Mouse (Mus musculus) kidney, embryonic 15.5 days (tissue): ENCODE results near the gene Thoc7. TPM values are rescaled to one million over a fixed set of nuclear protein-coding genes. Genes with fewer than 3 reads are reported as not detected.

ENCODE experiments used
- ATAC-seq: fragments of 200-750 bp; cut with Nextera tagmentation; replicated peaks from 2 replicates; pipeline ENCODE4 v1.8.0; 2017; ENCODE audit warnings: moderate TSS enrichment; ENCODE audit not compliant: low FRiP score
- H3K27ac ChIP-seq: fragments of 300-500 bp; sonication (generic); 2 replicates; pipeline ENCODE4 v1.5.1; 2015; ENCODE audit warnings: mild to moderate bottlenecking, inconsistent platforms
- H3K27me3 ChIP-seq: fragments of 300-500 bp; sonication (generic); 2 replicates; pipeline ENCODE4 v1.6.1; 2015; ENCODE audit warnings: inconsistent platforms
- H3K36me3 ChIP-seq: fragments of 300-500 bp; sonication (generic); 2 replicates; pipeline ENCODE4 v1.6.1; 2015; ENCODE audit warnings: inconsistent platforms
- H3K4me1 ChIP-seq: fragments of 300-500 bp; sonication (generic); 2 replicates; pipeline ENCODE4 v1.6.1; 2015; ENCODE audit warnings: inconsistent platforms
- H3K4me2 ChIP-seq: fragments of 300-500 bp; sonication (generic); 2 replicates; pipeline ENCODE4 v1.6.1; 2015; ENCODE audit warnings: moderate library complexity, mild to moderate bottlenecking, inconsistent platforms
- H3K4me3 ChIP-seq: fragments of 300-500 bp; sonication (generic); replicated peaks from 2 replicates; pipeline ENCODE4 v1.5.1; 2015; ENCODE audit warnings: mild to moderate bottlenecking, inconsistent platforms
- H3K9ac ChIP-seq: fragments of 300-500 bp; sonication (generic); 2 replicates; pipeline ENCODE4 v1.6.1; 2015; ENCODE audit warnings: mild to moderate bottlenecking, inconsistent platforms
- H3K9me3 ChIP-seq: fragments of 300-500 bp; sonication (generic); replicated peaks from 2 replicates; pipeline ENCODE4 v1.6.1; 2016; ENCODE audit warnings: inconsistent platforms
- WGBS: fragments of 180-500 bp; shearing (Covaris S2); methylation state at CpG from one replicate; pipeline ENCODE4 v1.1.7; 2015; ENCODE audit warnings: mixed read lengths; 5-methylcytosine and 5-hydroxymethylcytosine counted together
- polyA plus RNA-seq: library from polyadenylated mRNA; unstranded; fragments of >200 nt; fragmentation: Nextera tagmentation; extraction: Ambion mirVana; gene quantifications from 2 replicates; pipeline ENCODE4 v1.2.1, GENCODE M21; 2015

Thoc7 gene
- polyA plus RNA-seq: 174 and 190 TPM in 2 replicates

GRCm38 (mm10) chr14:13961401-13962112, at the start of gene Thoc7, which contains the start of gene Atxn7:
Gene Thoc7, minus strand, starts transcription at chr14:13961852.
Gene Atxn7, plus strand, starts transcription at chr14:13961440.
- peak; percentile 72 for ATAC-seq
- Histone ChIP-seq H3K4me3 (peak within 1 kb of the TSS; percentile 90), H3K9me3 (no peaks in the 10 kb centered on the region), H3K27me3 (no peaks in the 10 kb centered on the region), H3K4me1 (peaks cover 14% of the 10 kb centered on the region), H3K9ac (peak within 1 kb of the TSS; percentile 95), H3K4me2 (peak within 1 kb of the TSS; percentile 67), H3K36me3 (no peaks in the 10 kb centered on the region), H3K27ac (peak within 1 kb of the TSS; percentile 89)
- 4% methylated on average over 48 of the region's 56 CpGs for whole genome bisulfite sequencing

GRCm38 (mm10) chr14:14009712-14010111, 48.1 kb upstream of the Thoc7 start:
- H3K27ac ChIP-seq: no peak overlapping the region
- no peak overlapping the region for H3K9ac ChIP-seq
- H3K27me3 ChIP-seq: no peaks in the 10 kb centered on the region
- no peak overlapping the region for H3K4me2 ChIP-seq
- no peak for ATAC-seq
- peaks cover 14% of the 10 kb centered on the region for H3K4me1 ChIP-seq
- no peaks in the 10 kb centered on the region for H3K9me3 ChIP-seq
- H3K36me3 ChIP-seq: no peaks in the 10 kb centered on the region
- no peak overlapping the region for H3K4me3 ChIP-seq
- 81% methylated on average over 6 of the region's 6 CpGs for WGBS

- Histone ChIP-seq H3K4me1 (no peaks in the 10 kb centered on the region), H3K27ac (no peak overlapping the region), H3K4me2 (no peak overlapping the region), H3K9ac (no peak overlapping the region), H3K9me3 (no peaks in the 10 kb centered on the region), H3K4me3 (no peak overlapping the region), H3K27me3 (no peaks in the 10 kb centered on the region), H3K36me3 (peaks cover 3% of the 10 kb centered on the region; the same call in 1 of the 2 replicates)
- WGBS: 93% methylated on average over 7 of the region's 7 CpGs
- no peak for ATAC-seq
These were observed 41.1 kb upstream of the Thoc7 start for GRCm38 (mm10) chr14:14002771-14003170.

- no peaks in the 10 kb centered on the region for H3K27me3 ChIP-seq
- no peak overlapping the region for H3K4me2 ChIP-seq
- H3K9me3 ChIP-seq: no peaks in the 10 kb centered on the region
- no peak; the same call in 1 of the 2 replicates for ATAC-seq
- no peak overlapping the region for H3K9ac ChIP-seq
- H3K4me1 ChIP-seq: no peaks in the 10 kb centered on the region
- 49% methylated on average over 9 of the region's 9 CpGs for WGBS
- no peaks in the 10 kb centered on the region for H3K36me3 ChIP-seq
- H3K4me3 ChIP-seq: no peak overlapping the region
- no peak overlapping the region for H3K27ac ChIP-seq
These were observed 33.8 kb upstream of the Thoc7 start for GRCm38 (mm10) chr14:13995206-13996097.

GRCm38 (mm10) chr14:13990741-13991140, 29.1 kb upstream of the Thoc7 start:
- Histone ChIP-seq H3K9ac (no peak overlapping the region), H3K9me3 (no peaks in the 10 kb centered on the region), H3K27ac (no peak overlapping the region), H3K4me1 (no peaks in the 10 kb centered on the region), H3K4me2 (no peak overlapping the region), H3K36me3 (no peaks in the 10 kb centered on the region), H3K27me3 (no peaks in the 10 kb centered on the region), H3K4me3 (no peak overlapping the region)
- ATAC-seq: no peak
- 82% methylated on average over 3 of the region's 3 CpGs for WGBS

- ATAC-seq: no peak
- WGBS: 69% methylated on average over 2 of the region's 2 CpGs
- no peak overlapping the region for H3K9ac ChIP-seq
These were observed 26.7 kb upstream of the Thoc7 start for GRCm38 (mm10) chr14:13988397-13988796.

GRCm38 (mm10) chr14:13982174-13982573, 20.5 kb upstream of the Thoc7 start:
- H3K27me3 ChIP-seq: no peaks in the 10 kb centered on the region
- H3K4me2 ChIP-seq: no peak overlapping the region
- H3K9ac ChIP-seq: no peak overlapping the region
- H3K4me1 ChIP-seq: no peaks in the 10 kb centered on the region
- no peak overlapping the region for H3K27ac ChIP-seq
- H3K4me3 ChIP-seq: no peak overlapping the region
- H3K9me3 ChIP-seq: no peaks in the 10 kb centered on the region
- ATAC-seq: no peak
- 67% methylated on average over 2 of the region's 2 CpGs for WGBS
- no peaks in the 10 kb centered on the region for H3K36me3 ChIP-seq

More at GRCm38 (mm10) chr14:13988397-13988796, 26.7 kb upstream of the Thoc7 start:
- no peak overlapping the region for H3K4me2 ChIP-seq
- H3K27me3 ChIP-seq: no peaks in the 10 kb centered on the region
- no peak overlapping the region for H3K4me3 ChIP-seq
- H3K4me1 ChIP-seq: no peaks in the 10 kb centered on the region
- H3K36me3 ChIP-seq: no peaks in the 10 kb centered on the region
- H3K27ac ChIP-seq: no peak overlapping the region
- H3K9me3 ChIP-seq: no peaks in the 10 kb centered on the region

- Histone ChIP-seq H3K4me1 (no peaks in the 10 kb centered on the region), H3K9ac (no peak overlapping the region), H3K9me3 (no peaks in the 10 kb centered on the region), H3K4me3 (no peak overlapping the region), H3K4me2 (no peak overlapping the region), H3K36me3 (no peaks in the 10 kb centered on the region), H3K27me3 (no peaks in the 10 kb centered on the region), H3K27ac (no peak overlapping the region)
- 24% methylated on average over 2 of the region's 2 CpGs for WGBS
- ATAC-seq: no peak
These were observed 19.6 kb upstream of the Thoc7 start for GRCm38 (mm10) chr14:13981286-13981685.

- H3K4me2 ChIP-seq: no peak overlapping the region
- no peak for ATAC-seq
- no peaks in the 10 kb centered on the region for H3K27me3 ChIP-seq
- no peak overlapping the region for H3K4me3 ChIP-seq
- no peaks in the 10 kb centered on the region for H3K9me3 ChIP-seq
- WGBS: 71% methylated on average over 1 of the region's 1 CpGs
- H3K36me3 ChIP-seq: no peaks in the 10 kb centered on the region
- H3K4me1 ChIP-seq: no peaks in the 10 kb centered on the region
- no peak overlapping the region for H3K9ac ChIP-seq
- no peak overlapping the region for H3K27ac ChIP-seq
These were observed 15.8 kb upstream of the Thoc7 start for GRCm38 (mm10) chr14:13977498-13977897.

GRCm38 (mm10) chr14:13971644-13972234, 10.1 kb upstream of the Thoc7 start:
- no peak overlapping the region for H3K4me2 ChIP-seq
- 0 out of 2 replicates have a peak, but pooled peaks cover 4% of the 10 kb centered on the region for H3K4me1 ChIP-seq
- H3K4me3 ChIP-seq: no peak overlapping the region
- no peak overlapping the region for H3K9ac ChIP-seq
- H3K36me3 ChIP-seq: no peaks in the 10 kb centered on the region
- no peaks in the 10 kb centered on the region for H3K27me3 ChIP-seq
- ATAC-seq: no peak
- no peak overlapping the region for H3K27ac ChIP-seq
- 55% methylated on average over 6 of the region's 6 CpGs for WGBS
- H3K9me3 ChIP-seq: no peaks in the 10 kb centered on the region

GRCm38 (mm10) chr14:13970513-13970912, 8.9 kb upstream of the Thoc7 start:
- Histone ChIP-seq H3K9me3 (no peaks in the 10 kb centered on the region), H3K4me1 (0 out of 2 replicates have a peak, but pooled peaks cover 4% of the 10 kb centered on the region), H3K36me3 (no peaks in the 10 kb centered on the region), H3K4me2 (no peak overlapping the region), H3K27ac (no peak overlapping the region), H3K27me3 (no peaks in the 10 kb centered on the region), H3K9ac (no peak overlapping the region), H3K4me3 (no peak overlapping the region)
- no peak for ATAC-seq
- 84% methylated on average over 3 of the region's 3 CpGs for WGBS

- ATAC-seq: no peak
- WGBS: 74% methylated on average over 5 of the region's 5 CpGs
These were observed 6.8 kb upstream of the Thoc7 start for GRCm38 (mm10) chr14:13968476-13968875.

More at GRCm38 (mm10) chr14:13968476-13968875, 6.8 kb upstream of the Thoc7 start:
- Histone ChIP-seq H3K4me1 (0 out of 2 replicates have a peak, but pooled peaks cover 4% of the 10 kb centered on the region), H3K9ac (no peak overlapping the region), H3K27ac (no peak overlapping the region), H3K36me3 (no peaks in the 10 kb centered on the region), H3K9me3 (no peaks in the 10 kb centered on the region), H3K27me3 (no peaks in the 10 kb centered on the region), H3K4me2 (no peak overlapping the region), H3K4me3 (no peak overlapping the region)
